Mouse (Mus musculus) liver, adult 2 months (tissue): Measurements from ENCODE around the gene Wnk4.

Source experiments
- CTCF ChIP-seq: fragments of 200-500 bp; IDR thresholded peaks from 2 replicates; pipeline ENCODE4 v1.5.1; 2011; ENCODE audit warnings: low read depth, low read length, control low read depth
- POLR2A ChIP-seq: fragments of 200-500 bp; IDR thresholded peaks from 2 replicates; pipeline ENCODE4 v1.6.1; 2011; ENCODE audit warnings: low read length, control low read depth; ENCODE audit not compliant: insufficient read depth; ENCODE audit errors: extremely low read depth

GRCm38 (mm10) chr11:101283805-101284204 is 23.4 kb downstream of the Wnk4 start:
- TF ChIP-seq CTCF (no peak), POLR2A (no peak)
